Mouse (Mus musculus) NIH3T3 (cell line): ENCODE results near the gene Cdc6.
A peak's percentile ranks its signal among the peaks of the same experiment; 100 is the strongest.

ENCODE experiments used
- DNase-seq: peaks from one replicate; pipeline ENCODE4 v3.0.0-alpha.2; 2012; ENCODE audit warnings: low read depth

Cdc6 gene

DNA sequence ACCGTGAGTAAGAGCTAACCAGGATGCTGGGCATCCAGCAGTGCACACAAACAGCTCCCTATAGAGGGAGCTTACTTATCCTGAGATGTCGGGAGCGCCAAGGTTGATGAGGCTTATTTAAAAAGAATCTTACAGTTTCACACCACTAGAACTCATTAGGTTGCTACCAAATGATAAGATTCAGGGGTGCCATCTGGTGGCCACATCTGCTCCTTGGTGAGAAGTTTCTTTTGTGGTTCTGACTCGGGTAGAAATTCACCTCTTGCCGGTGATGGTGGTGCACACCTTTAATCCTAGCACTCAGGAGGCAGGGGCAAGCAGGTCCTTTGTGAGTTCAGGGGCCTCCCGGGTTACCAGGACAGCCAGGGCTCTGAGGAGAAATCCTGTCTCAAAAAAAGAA, 2.1 kb downstream of the Cdc6 start:
- peak; percentile 81 for DNase-seq

DNA sequence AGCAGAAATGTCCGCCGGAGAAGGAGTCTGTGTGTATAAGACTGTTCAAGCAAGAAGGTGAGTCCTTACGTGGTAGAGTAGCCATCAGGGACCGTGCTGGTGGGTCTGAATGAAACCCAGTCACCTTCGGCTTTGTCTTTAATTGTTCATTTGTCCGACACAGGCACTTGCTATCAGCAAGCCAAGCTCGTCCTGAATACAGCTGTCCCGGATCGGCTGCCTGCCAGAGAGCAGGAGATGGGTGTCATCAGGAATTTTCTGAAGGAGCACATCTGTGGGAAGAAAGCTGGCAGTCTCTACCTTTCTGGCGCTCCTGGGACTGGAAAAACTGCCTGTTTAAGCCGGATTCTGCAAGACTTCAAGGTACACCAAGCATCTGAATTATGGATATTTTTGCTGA, 2.8 kb downstream of the Cdc6 start:
- DNase-seq, result no peak

DNA sequence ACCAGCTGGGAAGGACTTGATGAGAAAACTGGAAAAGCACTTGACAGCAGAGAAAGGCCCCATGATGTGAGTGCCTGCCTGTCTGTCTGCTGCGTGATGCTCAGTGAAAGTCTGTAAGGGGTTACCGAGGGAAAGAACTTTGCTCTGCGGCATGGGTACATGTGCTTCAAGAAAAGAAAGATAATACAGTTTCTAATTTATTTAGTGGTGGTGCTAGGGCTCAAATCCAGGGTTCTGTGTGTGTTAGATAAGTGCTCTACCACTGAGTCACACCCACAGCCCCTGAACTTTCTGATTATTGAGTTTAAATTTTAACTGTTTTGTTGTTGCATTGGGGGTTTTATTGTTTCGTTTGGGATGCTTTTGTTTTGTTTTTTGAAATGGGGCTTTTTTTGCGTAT, 3.9 kb downstream of the Cdc6 start:
- DNase-seq, result no peak

DNA sequence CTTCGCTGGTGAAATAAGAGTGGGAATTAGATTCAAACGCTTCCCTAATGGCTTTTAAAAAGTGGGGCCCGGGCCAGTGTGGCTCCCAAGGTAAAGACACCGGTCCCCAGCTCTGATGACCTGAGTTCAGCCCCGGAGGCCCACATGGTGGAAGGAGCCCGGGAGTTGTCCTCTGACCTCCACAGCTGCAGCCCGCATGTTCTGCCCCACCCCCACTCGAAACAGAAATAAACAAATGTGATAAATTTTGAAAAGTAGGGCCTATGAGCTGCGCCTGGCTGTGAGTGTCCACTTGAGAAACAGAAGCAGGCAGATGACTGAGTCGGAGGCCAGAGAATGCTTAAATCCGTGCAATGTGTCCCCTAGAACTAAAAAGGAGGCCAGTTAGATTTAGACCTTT, 6.6 kb downstream of the Cdc6 start:
- DNase-seq, result no peak

DNA sequence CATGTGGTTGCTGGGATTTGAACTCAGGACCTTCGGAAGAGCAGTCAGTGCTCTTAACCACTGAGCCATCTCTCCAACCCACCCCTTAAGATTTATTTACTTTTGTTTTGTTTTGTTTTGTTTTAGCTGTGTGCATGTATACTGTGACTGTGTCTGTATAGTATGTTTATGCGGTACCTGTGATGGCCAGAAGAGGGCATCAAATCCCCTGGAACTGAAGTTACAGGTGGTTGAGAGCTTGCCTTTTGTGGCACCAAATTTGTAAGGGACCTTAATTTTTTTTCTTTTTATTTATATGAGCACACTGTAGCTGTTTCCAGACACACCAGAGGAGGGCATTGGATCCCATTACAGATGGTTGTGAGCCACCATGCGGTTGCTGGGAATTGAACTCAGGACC, 8.8 kb downstream of the Cdc6 start:
- peak; percentile 52 for DNase-seq

DNA sequence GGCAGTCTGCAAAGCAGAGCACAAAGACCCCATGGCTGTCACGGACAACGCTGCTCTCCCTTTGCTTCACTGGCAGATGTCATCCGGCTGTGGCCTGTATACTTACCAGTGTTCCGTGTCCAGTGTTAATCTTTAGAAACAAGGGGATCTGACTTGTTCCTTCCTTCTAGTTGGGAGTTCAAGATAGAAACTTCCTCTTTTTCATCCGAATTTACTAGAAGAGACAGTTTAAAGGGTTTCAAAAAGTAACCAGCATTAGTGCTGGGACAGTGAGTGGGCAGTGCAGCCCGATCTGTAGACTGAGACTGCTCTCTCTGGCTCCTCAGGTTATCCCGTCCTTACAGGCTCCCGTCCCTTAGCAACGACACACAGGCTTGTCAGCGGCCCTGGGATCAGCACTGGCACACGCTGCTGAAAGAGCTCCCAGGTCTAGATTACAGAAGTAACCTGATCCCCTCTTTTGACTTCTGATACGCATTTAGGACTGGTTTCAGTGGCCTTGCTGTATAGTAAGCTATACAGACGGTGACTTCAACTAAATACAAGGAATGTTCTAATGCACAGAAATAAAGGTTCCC, 9.9 kb downstream of the Cdc6 start:
- no peak for DNase-seq

DNA sequence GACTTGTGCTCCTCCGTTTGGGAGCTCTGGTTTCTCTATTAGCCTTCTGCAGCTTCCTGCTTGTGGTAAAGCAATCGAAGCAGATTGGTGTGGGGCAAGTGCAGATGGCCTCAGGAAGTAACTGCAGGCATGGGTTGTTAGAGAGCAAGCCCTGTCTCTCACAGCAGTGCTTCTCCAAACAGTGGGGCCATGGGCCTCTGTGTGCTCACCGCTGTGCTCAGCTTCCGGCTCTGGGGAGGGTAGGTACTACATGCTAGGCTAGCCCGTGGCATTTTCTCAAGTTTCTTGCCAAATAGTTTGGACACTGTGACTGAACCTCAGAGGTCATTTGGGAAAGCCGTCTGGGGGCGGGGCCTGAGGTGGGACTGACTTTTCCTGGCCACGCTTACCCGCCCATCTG, 10.6 kb downstream of the Cdc6 start:
- DNase-seq, result no peak

DNA sequence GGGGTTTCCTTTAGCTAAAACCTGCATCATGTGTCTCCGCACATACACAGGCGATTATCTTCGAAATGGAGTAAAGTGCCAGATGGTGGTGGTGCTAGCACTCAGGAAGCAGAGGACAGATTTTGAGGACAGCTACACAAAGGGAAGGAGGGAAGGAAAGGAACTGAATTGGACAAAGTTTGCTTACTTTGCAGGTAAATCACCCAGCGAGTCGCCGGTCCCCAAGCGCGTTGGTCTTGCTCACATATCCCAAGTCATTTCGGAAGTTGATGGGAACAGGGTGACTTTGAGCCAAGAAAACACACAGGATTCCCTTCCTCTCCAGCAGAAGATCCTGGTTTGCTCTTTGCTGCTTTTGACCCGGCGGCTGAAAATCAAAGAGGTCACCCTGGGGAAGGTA, 11.4 kb downstream of the Cdc6 start:
- no peak for DNase-seq

DNA sequence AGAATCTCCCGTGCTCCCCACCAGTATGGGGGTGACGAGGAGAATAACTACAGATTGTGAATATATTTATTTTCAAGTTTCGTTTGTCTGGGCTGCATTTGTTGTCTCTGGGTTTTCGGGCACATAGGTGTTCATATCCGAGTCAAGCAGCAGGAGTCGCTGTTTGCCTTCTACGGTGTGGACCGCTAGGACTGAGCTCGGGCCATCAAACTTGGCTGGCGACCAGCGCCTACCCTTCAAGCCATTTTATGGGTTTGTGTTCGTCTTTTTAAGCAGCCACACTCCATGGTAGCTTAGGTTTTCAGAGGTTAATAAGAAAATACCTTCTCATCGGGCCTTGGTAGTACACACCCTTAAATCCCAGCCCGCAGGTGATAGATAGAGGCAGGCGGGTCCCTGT, 14.2 kb downstream of the Cdc6 start:
- peak; percentile 88 for DNase-seq

DNA sequence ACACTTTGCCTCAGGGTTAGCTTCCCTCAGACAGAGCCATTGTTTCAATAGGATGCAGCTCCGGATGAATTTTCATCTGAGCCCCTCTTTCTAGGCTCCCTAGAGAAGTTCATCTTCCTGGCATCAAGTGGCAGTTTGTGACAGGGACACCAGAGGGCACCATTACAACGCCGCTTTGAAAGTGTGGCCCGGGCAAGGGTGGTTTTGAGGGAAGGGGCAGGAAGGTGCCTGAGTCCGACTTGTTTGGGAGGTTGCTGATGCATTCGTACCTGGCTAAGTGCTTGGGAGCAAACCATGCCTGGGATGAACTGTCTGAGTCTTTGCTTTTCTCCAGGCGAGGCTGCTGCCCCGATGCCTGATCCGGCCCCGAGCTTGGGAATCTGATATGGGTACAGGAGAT, 14.7 kb downstream of the Cdc6 start:
- DNase-seq, result peak; percentile 82

DNA sequence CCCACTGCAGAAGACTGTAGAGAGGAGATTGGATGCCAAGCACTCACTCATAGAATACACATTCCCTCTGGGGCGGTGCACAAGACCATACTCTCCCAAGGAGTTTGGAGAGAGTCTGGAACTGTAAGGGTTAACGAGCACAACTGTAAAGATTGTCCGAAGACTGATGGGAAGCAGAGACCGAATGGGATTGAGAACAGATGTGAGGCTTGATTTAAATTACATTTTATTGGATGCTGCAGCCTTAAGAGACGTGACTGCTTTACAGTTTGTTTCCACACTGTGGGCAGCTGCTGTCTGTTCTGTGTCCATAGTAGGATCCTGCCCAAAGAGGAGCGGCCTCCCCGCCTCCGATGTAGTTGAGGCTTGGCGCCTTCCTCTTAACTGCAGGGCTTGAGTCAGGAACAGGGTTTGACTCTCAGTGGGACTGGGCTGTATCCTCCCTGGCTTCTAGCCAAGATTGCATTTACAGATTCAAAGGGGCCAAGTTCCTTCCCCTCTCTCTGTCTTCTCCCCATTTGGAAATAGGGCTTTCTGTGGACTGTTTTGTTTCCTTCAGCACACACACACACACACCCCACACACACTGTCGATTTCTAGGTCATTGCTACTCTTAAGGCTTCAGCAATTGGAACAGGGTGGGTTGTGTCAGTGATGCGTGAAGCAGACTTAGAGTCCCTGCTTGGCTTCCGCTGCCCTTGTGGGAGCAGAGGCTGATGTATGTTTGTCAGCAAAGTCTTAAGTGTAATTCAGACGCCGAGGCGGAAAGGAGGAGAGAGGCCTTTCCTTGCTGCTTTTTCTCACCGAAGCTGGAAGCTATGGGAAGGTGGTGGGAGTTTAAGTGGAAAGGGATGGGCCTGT, 15.5 kb downstream of the Cdc6 start:
- peak; percentile 87 for DNase-seq

DNA sequence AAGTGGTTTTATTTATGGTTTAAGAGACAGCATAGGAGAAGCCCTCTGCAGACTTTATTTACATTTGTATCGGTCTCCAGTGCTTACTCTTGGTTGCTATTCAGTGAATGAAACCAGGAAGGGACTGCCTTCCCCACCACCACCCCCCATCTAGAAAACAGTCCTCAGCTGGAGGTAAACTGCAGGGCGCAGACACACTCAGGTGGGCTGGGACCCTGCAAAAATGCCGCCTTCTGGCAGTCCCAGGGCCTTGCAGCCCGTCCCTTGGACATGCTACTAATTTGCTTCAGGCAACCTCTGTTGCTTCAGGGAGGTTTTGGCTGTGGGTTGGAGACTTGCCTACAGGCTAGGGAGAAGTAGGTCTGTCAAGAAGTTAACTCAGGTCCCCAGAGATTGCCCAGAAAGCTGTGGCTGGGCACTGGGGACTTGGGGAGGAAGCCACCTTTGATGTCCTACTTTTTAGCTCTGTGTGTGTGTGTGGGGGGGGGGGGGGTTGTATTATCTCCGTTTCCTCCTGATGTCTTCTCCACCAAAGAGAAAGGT, 17.1 kb downstream of the Cdc6 start:
- DNase-seq, result peak; percentile 65

DNA sequence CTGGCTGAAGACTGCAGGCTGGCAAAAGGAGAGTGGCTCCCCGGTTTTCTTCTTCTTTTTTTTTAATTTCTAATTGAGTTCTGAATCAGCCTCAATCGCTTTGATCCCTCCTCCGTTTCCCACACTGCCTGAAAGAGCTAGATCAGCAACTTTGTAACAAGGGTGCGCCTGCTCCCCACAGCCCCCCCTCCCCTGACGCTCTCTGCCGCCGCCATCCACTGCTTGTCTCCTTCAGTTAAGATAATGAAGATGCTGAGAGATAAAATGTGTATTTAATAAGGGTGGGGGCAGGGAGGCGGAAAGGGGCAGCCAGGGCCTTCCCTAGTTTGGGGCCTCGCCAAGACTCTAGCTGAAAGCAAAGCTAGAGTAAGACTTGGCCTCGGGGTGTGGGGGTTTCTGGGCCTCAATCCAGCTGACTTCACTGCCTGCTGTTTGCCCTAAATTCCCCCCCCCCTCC, 17.7 kb downstream of the Cdc6 start:
- peak; percentile 99 for DNase-seq

DNA sequence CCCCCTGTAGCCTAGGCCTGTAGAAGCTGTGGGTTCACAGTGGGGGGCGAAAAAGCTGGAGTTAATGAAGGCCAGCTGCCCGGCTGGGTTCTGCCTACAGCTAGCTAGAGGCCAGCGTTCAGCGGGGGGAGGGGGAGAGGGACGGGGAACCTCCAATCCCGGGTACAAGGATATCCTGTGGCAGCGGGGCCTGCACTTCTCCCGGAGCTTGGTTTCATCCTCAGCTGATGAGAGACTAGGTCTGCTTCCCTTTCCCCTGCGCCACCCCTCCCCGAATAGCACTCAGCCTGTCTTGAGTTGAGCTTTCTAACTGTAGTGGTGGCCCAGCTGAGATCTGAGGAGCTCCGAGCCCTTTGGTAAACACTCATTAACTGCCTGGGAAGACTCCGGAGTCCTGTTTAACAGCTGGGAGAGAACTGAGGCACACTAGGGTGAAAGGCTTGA, 18.3 kb downstream of the Cdc6 start:
- DNase-seq, result peak; percentile 88

DNA sequence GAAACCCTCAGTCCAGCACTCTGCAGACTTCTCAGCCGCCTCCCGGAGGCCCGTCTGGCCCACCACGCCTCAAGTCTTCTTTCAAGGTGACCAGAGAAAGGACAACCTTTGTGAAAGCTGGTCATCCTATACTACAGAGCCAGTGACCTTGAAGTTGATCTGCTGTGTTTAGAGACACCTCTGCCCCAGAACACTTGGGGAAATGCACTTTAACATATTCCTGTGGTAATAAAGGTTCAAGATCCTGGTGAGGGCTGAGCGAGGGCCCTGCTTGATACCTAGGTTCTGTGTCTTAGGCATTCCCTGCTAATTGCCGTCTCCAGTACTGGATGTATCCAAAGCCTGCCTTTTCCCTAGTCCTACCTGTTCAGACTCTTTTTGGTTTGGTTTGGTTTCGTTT, 19.0 kb downstream of the Cdc6 start:
- DNase-seq, result no peak

DNA sequence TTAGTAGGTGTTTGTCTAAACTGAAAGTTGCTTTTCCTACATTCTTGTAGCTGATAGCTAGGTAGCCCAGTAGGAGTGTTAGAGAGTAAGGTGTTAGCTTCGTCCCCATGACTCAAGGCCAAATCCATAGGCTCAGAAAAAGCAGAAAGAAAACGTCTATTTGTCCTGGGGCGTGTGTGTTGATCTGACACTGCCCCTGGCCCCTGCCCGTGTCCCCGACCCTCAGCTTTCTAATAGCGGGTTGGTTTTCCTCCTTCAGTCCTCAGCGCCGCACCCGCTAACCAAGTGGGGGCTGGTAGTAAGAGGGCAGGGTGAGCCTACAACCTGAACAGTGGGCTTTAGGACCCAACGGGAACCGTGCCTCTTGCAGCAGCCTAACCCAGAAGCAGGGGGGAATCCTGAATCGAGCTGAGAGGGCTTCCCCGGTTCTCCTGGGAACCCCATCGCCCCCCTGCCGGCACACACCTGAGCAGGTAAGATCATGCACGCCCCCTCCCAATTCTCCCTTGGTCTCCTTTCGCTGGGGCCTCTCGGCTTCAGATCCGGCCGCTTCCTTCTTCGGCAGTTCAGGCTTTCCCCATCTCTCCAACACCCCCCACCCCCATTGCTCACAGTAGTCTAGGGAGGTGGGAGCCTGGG, 20.0 kb downstream of the Cdc6 start, which contains the start of gene Rara:
Gene Rara, plus strand, starts transcription at position 381 of the 639 bp plus-strand sequence.
- DNase-seq, result no peak

DNA sequence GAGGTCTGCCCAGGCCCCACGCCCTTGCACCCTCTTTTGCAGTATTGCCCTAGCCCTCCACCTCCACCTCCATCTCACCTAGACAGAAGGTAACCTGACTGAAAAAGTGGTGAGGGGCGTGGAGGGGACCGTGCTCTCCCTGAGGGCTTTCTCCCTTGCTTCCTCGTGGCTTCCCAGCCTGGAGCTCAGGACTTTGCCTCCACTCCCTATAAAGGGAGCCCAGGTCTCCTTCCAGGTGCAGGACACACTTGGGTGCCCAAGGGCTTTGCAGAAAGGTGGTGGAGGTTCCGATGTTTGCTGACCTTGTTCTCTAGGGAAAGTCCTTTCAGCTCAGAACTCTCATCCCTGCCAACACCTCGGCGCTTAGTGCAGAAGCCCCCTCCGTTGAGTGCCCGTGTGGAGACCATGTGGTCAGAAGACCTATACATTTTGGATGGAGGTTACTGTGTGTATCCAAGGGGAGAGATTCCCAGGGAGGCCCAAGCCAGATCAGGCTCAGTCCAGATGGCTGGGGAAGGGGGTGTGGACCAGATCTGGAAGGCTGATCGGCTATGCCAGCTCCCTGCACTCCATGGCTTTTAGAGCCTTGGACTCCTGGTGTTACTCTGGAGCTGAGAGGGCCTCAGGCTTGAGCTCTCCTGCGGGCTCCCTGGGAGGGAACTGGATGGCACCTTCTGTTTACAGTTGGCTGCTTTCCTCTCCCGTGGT, 20.7 kb downstream of the Cdc6 start:
- no peak for DNase-seq

DNA sequence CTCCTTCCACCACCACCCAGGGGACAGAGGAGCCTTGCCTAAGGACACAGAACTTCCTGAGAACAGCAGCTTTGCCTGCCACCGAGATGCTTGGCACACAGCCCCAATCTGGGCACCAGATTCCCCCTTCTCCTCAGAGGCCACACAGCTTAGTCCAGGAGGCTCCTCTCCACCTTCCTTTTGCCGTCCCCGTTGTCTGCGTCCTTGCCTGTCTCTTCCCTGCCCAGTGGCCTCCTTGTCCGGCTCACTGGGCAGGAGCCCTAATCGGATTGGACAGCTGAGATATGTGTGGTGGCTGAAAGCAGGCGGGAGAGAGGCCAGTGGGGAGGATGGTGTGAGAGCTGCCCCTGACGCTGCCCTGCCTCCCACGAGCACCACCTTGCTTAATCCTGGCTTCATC, 21.9 kb downstream of the Cdc6 start:
- DNase-seq, result peak; percentile 59

DNA sequence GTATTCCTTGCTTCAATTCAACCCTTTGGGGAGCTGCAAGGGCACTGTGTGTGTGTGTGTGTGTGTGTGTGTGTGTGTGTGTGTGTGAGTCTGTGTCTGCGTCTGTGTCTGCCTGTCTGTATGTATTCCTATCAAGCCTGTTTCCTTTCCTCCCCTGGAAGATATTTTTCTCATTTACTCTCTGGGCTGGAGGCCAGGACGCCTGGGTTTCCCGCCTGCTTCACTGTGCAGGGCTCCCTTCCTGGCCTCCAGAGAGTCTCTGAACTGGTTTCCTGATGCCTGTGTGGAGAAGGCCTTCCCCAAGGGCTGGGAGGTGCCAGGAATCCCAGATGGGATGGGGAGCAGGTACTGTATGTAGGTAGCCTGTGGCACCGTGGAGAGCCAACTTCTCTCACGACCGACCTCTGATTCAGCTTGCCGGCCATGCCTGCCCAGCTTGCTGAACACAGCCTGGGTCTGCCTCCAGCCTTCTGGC, 22.6 kb downstream of the Cdc6 start:
- peak; percentile 84 for DNase-seq

DNA sequence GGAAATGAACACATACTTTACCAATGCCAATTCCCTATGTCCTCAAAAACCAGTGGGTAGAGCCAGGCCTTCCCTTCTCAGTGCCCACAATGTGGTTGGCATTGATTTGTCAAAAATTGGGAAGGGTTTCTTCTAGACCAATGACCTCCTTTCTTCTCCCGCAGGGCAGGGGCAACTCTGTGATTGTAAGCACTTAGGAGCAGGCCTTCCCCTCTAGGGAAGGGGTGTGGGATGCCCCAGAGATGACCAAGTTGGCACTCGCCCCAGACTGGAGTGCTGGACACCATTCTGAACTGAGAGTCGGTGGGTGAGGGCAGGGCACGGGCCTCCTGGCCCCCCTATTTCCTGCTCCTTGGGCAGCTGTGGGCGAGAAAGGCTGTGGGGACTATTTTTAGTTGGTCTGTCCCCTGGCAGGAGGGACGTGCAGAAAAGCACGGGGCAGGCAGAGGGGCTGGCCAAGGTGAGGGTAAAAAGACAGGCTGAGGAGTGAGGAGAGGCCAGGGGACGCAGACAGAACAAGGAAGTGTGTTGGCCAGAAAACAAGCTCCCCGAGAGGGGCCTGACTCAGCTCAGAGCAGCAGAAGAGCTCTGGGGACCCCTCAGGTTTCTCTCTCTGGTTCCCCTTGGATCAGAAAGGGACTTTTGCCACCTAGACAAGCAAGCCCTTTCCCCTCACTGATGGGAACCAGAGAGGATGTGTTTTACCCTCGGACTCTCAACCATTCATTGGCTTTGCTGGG, 23.3 kb downstream of the Cdc6 start:
- DNase-seq, result peak; percentile 67
